Mouse (Mus musculus): ENCODE measurements around the gene Sgms2. TPM values are rescaled to one million over a fixed set of nuclear protein-coding genes. Genes with fewer than 3 reads are reported as not detected.

The Sgms2 gene
- polyA plus RNA-seq, 1 experiment: 8.6 TPM

- H3K79me2 ChIP-seq (ENCODE audit: control insufficient read depth, insufficient read depth): peaks cover 67% of the 10 kb centered on the region
These were observed 15.2 kb downstream of the Sgms2 start for GRCm38 (mm10) chr3:131476002-131476401.

GRCm38 (mm10) chr3:131474526-131474925 is 16.7 kb downstream of the Sgms2 start:
- Histone ChIP-seq H3K4me3 (ENCODE audit: insufficient read depth, poor library complexity, severe bottlenecking) (no peak overlapping the region), H3K36me3 (ENCODE audit: control insufficient read depth, insufficient read depth) (no peaks in the 10 kb centered on the region), H3K79me2 (ENCODE audit: control insufficient read depth, insufficient read depth) (peaks cover 60% of the 10 kb centered on the region), H3K27me3 (ENCODE audit: control insufficient read depth, insufficient read depth, insufficient read length) (no peaks in the 10 kb centered on the region), H3ac (ENCODE audit: control insufficient read depth, insufficient read length, low read depth) (no peak overlapping the region), H3K79me3 (ENCODE audit: low read depth) (peaks cover 9% of the 10 kb centered on the region)
- TF ChIP-seq CEBPB (IDR thresholded peaks at IDR 0.05; ENCODE audit: low read depth): no peak
- TF ChIP-seq MYOD1 (IDR thresholded peaks at IDR 0.05; ENCODE audit: control insufficient read depth, insufficient read length, low read depth): no peak
- no peak for TF ChIP-seq CTCF (IDR thresholded peaks at IDR 0.05; ENCODE audit: control insufficient read depth, insufficient read depth, insufficient read length)
- no peak for TF ChIP-seq FOSL1 (IDR thresholded peaks at IDR 0.05; ENCODE audit: insufficient read depth, low read length, poor library complexity, severe bottlenecking)
- no peak for TF ChIP-seq MAX (IDR thresholded peaks at IDR 0.05)
- TF ChIP-seq MYOG (IDR thresholded peaks at IDR 0.05; ENCODE audit: control insufficient read depth, extremely low read depth, insufficient read length): no peak
- no peak for TF ChIP-seq USF1 (IDR thresholded peaks at IDR 0.05; ENCODE audit: low read depth)

More at GRCm38 (mm10) chr3:131476002-131476401, 15.2 kb downstream of the Sgms2 start:
- peaks cover 10% of the 10 kb centered on the region for H3K79me3 ChIP-seq (ENCODE audit: low read depth)
- no peaks in the 10 kb centered on the region for H3K36me3 ChIP-seq (ENCODE audit: control insufficient read depth, insufficient read depth)
- no peak overlapping the region for H3K4me3 ChIP-seq (ENCODE audit: insufficient read depth, poor library complexity, severe bottlenecking)
- H3K27me3 ChIP-seq (ENCODE audit: control insufficient read depth, insufficient read depth, insufficient read length): no peaks in the 10 kb centered on the region
- TF ChIP-seq CEBPB (IDR thresholded peaks at IDR 0.05; ENCODE audit: low read depth) (no peak), MAX (IDR thresholded peaks at IDR 0.05) (no peak), USF1 (IDR thresholded peaks at IDR 0.05; ENCODE audit: low read depth) (no peak), MYOG (IDR thresholded peaks at IDR 0.05; ENCODE audit: control insufficient read depth, extremely low read depth, insufficient read length) (no peak), FOSL1 (IDR thresholded peaks at IDR 0.05; ENCODE audit: insufficient read depth, low read length, poor library complexity, severe bottlenecking) (no peak), MYOD1 (IDR thresholded peaks at IDR 0.05; ENCODE audit: control insufficient read depth, insufficient read length, low read depth) (no peak), CTCF (IDR thresholded peaks at IDR 0.05; ENCODE audit: control insufficient read depth, insufficient read depth, insufficient read length) (no peak)
- H3ac ChIP-seq (ENCODE audit: control insufficient read depth, insufficient read length, low read depth): no peak overlapping the region

DNA sequence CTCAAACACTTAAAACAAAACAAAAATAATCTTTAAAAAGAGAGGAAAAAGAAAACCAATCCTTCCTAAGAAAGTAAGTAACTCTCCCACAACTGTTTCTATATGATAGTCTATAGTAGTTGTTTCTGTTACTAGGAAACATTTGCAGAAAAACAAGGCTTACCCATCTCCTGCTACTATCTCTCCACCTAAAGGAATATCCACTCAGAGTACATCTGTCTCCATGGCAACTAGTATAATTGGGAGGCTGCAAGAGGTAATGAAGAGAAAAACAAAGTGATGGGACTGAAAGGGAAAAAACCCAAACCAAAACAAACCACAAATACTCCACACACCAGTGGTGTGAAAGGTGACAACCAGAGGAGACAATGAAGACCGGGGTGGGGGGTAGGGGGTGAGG is 17.7 kb downstream of the Sgms2 start:
- peaks cover 61% of the 10 kb centered on the region for H3K79me2 ChIP-seq (ENCODE audit: control insufficient read depth, insufficient read depth)
- no peak overlapping the region for H3K4me3 ChIP-seq (ENCODE audit: insufficient read depth, poor library complexity, severe bottlenecking)
- H3ac ChIP-seq (ENCODE audit: control insufficient read depth, insufficient read length, low read depth): no peak overlapping the region
- H3K79me3 ChIP-seq (ENCODE audit: low read depth): peaks cover 11% of the 10 kb centered on the region
- no peaks in the 10 kb centered on the region for H3K36me3 ChIP-seq (ENCODE audit: control insufficient read depth, insufficient read depth)
- H3K27me3 ChIP-seq (ENCODE audit: control insufficient read depth, insufficient read depth, insufficient read length): no peaks in the 10 kb centered on the region
- TF ChIP-seq FOSL1 (IDR thresholded peaks at IDR 0.05; ENCODE audit: insufficient read depth, low read length, poor library complexity, severe bottlenecking) (no peak), MYOG (IDR thresholded peaks at IDR 0.05; ENCODE audit: control insufficient read depth, extremely low read depth, insufficient read length) (no peak), MAX (IDR thresholded peaks at IDR 0.05) (no peak), CTCF (IDR thresholded peaks at IDR 0.05; ENCODE audit: control insufficient read depth, insufficient read depth, insufficient read length) (no peak), MYOD1 (IDR thresholded peaks at IDR 0.05; ENCODE audit: control insufficient read depth, insufficient read length, low read depth) (no peak), USF1 (IDR thresholded peaks at IDR 0.05; ENCODE audit: low read depth) (no peak), CEBPB (IDR thresholded peaks at IDR 0.05; ENCODE audit: low read depth) (no peak)

DNA sequence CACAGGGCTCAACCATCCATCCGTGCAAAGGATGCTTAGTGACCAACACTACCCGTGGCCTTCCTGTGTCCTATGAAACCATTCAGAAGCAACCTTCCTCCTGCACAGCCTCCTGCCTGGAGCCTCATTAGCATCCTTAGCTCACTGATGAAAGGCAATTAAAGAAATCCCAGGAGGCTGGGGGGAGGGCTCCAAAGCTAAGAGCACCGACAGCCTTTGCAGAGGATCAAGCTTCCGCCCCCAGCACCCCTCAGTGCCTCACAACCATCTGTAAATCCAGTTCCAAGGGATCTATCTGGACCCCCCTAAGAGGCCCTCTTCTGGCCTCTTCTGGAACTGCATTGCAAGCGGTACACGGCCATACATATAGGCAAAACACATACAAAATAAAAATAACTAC is 19.4 kb downstream of the Sgms2 start:
- H3K27me3 ChIP-seq (ENCODE audit: control insufficient read depth, insufficient read depth, insufficient read length): no peaks in the 10 kb centered on the region
- no peak overlapping the region for H3K4me3 ChIP-seq (ENCODE audit: insufficient read depth, poor library complexity, severe bottlenecking)
- no peak overlapping the region for H3ac ChIP-seq (ENCODE audit: control insufficient read depth, insufficient read length, low read depth)
- no peaks in the 10 kb centered on the region for H3K36me3 ChIP-seq (ENCODE audit: control insufficient read depth, insufficient read depth)
- peaks cover 20% of the 10 kb centered on the region for H3K79me3 ChIP-seq (ENCODE audit: low read depth)
- H3K79me2 ChIP-seq (ENCODE audit: control insufficient read depth, insufficient read depth): peaks cover 52% of the 10 kb centered on the region
- TF ChIP-seq MYOD1 (IDR thresholded peaks at IDR 0.05; ENCODE audit: control insufficient read depth, insufficient read length, low read depth): no peak
- no peak for TF ChIP-seq CEBPB (IDR thresholded peaks at IDR 0.05; ENCODE audit: low read depth)
- TF ChIP-seq USF1 (IDR thresholded peaks at IDR 0.05; ENCODE audit: low read depth): no peak
- no peak for TF ChIP-seq MAX (IDR thresholded peaks at IDR 0.05)
- TF ChIP-seq FOSL1 (IDR thresholded peaks at IDR 0.05; ENCODE audit: insufficient read depth, low read length, poor library complexity, severe bottlenecking): no peak
- TF ChIP-seq CTCF (IDR thresholded peaks at IDR 0.05; ENCODE audit: control insufficient read depth, insufficient read depth, insufficient read length): no peak
- no peak for TF ChIP-seq MYOG (IDR thresholded peaks at IDR 0.05; ENCODE audit: control insufficient read depth, extremely low read depth, insufficient read length)

- TF ChIP-seq CTCF (IDR thresholded peaks at IDR 0.05; ENCODE audit: control insufficient read depth, insufficient read depth, insufficient read length) (no peak), USF1 (IDR thresholded peaks at IDR 0.05; ENCODE audit: low read depth) (no peak), MAX (IDR thresholded peaks at IDR 0.05) (no peak), MYOG (IDR thresholded peaks at IDR 0.05; ENCODE audit: control insufficient read depth, extremely low read depth, insufficient read length) (no peak), MYOD1 (IDR thresholded peaks at IDR 0.05; ENCODE audit: control insufficient read depth, insufficient read length, low read depth) (no peak), FOSL1 (IDR thresholded peaks at IDR 0.05; ENCODE audit: insufficient read depth, low read length, poor library complexity, severe bottlenecking) (no peak), CEBPB (IDR thresholded peaks at IDR 0.05; ENCODE audit: low read depth) (no peak)
- H3K79me2 ChIP-seq (ENCODE audit: control insufficient read depth, insufficient read depth): peaks cover 49% of the 10 kb centered on the region
- no peak overlapping the region for H3K4me3 ChIP-seq (ENCODE audit: insufficient read depth, poor library complexity, severe bottlenecking)
- H3K79me3 ChIP-seq (ENCODE audit: low read depth): peaks cover 19% of the 10 kb centered on the region
- H3ac ChIP-seq (ENCODE audit: control insufficient read depth, insufficient read length, low read depth): no peak overlapping the region
- H3K36me3 ChIP-seq (ENCODE audit: control insufficient read depth, insufficient read depth): no peaks in the 10 kb centered on the region
- H3K27me3 ChIP-seq (ENCODE audit: control insufficient read depth, insufficient read depth, insufficient read length): no peaks in the 10 kb centered on the region
These were observed 19.8 kb downstream of the Sgms2 start for GRCm38 (mm10) chr3:131471435-131471834.

DNA sequence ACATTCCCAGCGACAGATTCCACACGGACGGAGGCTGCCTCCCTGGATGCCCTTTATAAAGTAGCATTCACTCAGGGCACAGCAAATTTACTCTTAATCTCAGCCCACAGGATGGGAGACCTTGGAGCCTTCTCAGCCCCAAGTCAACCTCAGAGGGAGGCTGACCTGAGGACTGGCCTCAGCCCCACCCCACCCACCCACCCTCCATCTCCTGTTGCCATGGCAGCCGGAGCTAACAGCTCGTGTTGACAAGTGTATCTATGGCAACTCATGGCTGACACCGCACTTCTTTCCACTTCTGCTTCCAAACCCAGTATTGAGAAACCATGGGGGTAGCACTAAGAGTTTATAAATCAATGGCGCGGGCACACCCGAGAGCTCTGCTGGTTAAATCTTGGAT is 20.4 kb downstream of the Sgms2 start:
- peaks cover 17% of the 10 kb centered on the region for H3K79me3 ChIP-seq (ENCODE audit: low read depth)
- no peaks in the 10 kb centered on the region for H3K36me3 ChIP-seq (ENCODE audit: control insufficient read depth, insufficient read depth)
- no peak for TF ChIP-seq USF1 (IDR thresholded peaks at IDR 0.05; ENCODE audit: low read depth)
- TF ChIP-seq MYOD1 (IDR thresholded peaks at IDR 0.05; ENCODE audit: control insufficient read depth, insufficient read length, low read depth): no peak
- no peak for TF ChIP-seq MAX (IDR thresholded peaks at IDR 0.05)
- no peak for TF ChIP-seq CEBPB (IDR thresholded peaks at IDR 0.05; ENCODE audit: low read depth)
- no peak for TF ChIP-seq CTCF (IDR thresholded peaks at IDR 0.05; ENCODE audit: control insufficient read depth, insufficient read depth, insufficient read length)
- TF ChIP-seq FOSL1 (IDR thresholded peaks at IDR 0.05; ENCODE audit: insufficient read depth, low read length, poor library complexity, severe bottlenecking): no peak
- no peak for TF ChIP-seq MYOG (IDR thresholded peaks at IDR 0.05; ENCODE audit: control insufficient read depth, extremely low read depth, insufficient read length)
- no peak overlapping the region for H3ac ChIP-seq (ENCODE audit: control insufficient read depth, insufficient read length, low read depth)
- H3K4me3 ChIP-seq (ENCODE audit: insufficient read depth, poor library complexity, severe bottlenecking): no peak overlapping the region
- peaks cover 44% of the 10 kb centered on the region for H3K79me2 ChIP-seq (ENCODE audit: control insufficient read depth, insufficient read depth)
- H3K27me3 ChIP-seq (ENCODE audit: control insufficient read depth, insufficient read depth, insufficient read length): no peaks in the 10 kb centered on the region
